Mouse (Mus musculus) thymus, adult 2 months (tissue): ENCODE results near the gene Klf11.

Experiments
- CTCF ChIP-seq: fragments of 200-500 bp; IDR thresholded peaks from 2 replicates; pipeline ENCODE4 v1.5.1; 2012; ENCODE audit warnings: mild to moderate bottlenecking, control low read depth, low read length, moderate library complexity, borderline replicate concordance; ENCODE audit not compliant: control insufficient read depth, poor library complexity, insufficient read depth; ENCODE audit errors: extremely low read depth
- POLR2A ChIP-seq: fragments of 200-500 bp; IDR thresholded peaks from 2 replicates; pipeline ENCODE4 v1.6.1; 2012; ENCODE audit warnings: mild to moderate bottlenecking, low read length, control low read depth, moderate library complexity; ENCODE audit not compliant: control insufficient read depth, poor library complexity, insufficient read depth; ENCODE audit errors: extremely low read depth

DNA sequence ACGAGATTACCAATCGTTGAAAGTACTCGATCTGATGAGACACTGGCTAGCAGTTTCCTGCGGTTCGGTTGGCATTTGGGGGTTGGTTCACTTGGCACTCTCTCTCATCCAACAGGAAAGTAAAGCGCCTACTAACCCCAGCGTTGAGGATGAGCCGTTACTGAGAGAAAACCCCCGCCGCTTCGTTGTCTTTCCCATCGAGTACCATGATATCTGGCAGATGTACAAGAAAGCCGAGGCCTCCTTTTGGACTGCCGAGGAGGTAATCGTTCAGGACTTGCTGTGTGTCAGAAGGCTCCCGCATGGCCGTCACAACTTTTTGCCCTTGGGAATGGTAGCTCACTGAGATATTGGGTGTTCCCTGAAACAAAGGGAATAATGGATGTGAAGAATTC is 57.7 kb downstream of the Klf11 start:
- TF ChIP-seq POLR2A (no peak), CTCF (no peak)
